Mouse (Mus musculus): ENCODE results near the gene Rad51d.

- TF ChIP-seq POLR2A (IDR thresholded peaks at IDR 0.05; ENCODE audit: extremely low read depth, insufficient read depth, low read length), result no peak
- TF ChIP-seq CTCF (IDR thresholded peaks at IDR 0.05; ENCODE audit: extremely low read depth, insufficient read depth, low read length), result no peak
Observed at GRCm38 (mm10) chr11:82891936-82892335, 1.5 kb upstream of the Rad51d start, which contains the start of gene Fndc8.

Measured in cortical plate, adult 2 months (tissue).